Mouse (Mus musculus) kidney, adult 2 months (tissue): ENCODE results near the gene Stk26. TPM values are rescaled to one million over a fixed set of nuclear protein-coding genes. Genes with fewer than 3 reads are reported as not detected.

Source experiments
- DNase-seq: peaks from one replicate; pipeline ENCODE4 v3.0.0; 2021
- H3K27ac ChIP-seq: fragments of 200-500 bp; 2 replicates; pipeline ENCODE4 v1.5.1; 2012; ENCODE audit warnings: low read depth, low read length, control low read depth, inconsistent platforms; ENCODE audit not compliant: insufficient read depth
- H3K27me3 ChIP-seq: fragments of 200-500 bp; replicated peaks from 2 replicates; pipeline ENCODE4 v1.6.1; 2012; ENCODE audit warnings: mild to moderate bottlenecking, moderate library complexity, low read length, inconsistent platforms; ENCODE audit not compliant: control insufficient read depth, insufficient read depth
- H3K36me3 ChIP-seq: fragments of 200-500 bp; 2 replicates; pipeline ENCODE4 v1.6.1; 2012; ENCODE audit warnings: mild to moderate bottlenecking, moderate library complexity, low read length, inconsistent platforms; ENCODE audit not compliant: control insufficient read depth, insufficient read depth
- H3K4me1 ChIP-seq: fragments of 200-500 bp; 2 replicates; pipeline ENCODE4 v1.6.1; 2011; ENCODE audit warnings: low read length; ENCODE audit not compliant: control insufficient read depth, insufficient read depth
- H3K4me3 ChIP-seq: fragments of 200-500 bp; 2 replicates; pipeline ENCODE4 v1.5.1; 2011; ENCODE audit warnings: mild to moderate bottlenecking, low read depth, low read length, control low read depth; ENCODE audit not compliant: insufficient read depth
- CTCF ChIP-seq: fragments of 200-500 bp; conservative IDR thresholded peaks from 2 replicates; pipeline ENCODE4 v1.5.1; 2011; ENCODE audit warnings: low read depth, mild to moderate bottlenecking, control low read depth, low read length, moderate library complexity, mixed read lengths; ENCODE audit not compliant: insufficient read depth, insufficient read length
- POLR2A ChIP-seq: fragments of 200-500 bp; IDR thresholded peaks from one replicate; pipeline ENCODE4 v1.6.1; 2011; ENCODE audit warnings: low read depth, low read length, control low read depth
- WGBS: fragments of 180-500 bp; shearing (Covaris S2); methylation state at CpG from one replicate; pipeline ENCODE4 v1.1.7; 2018; 5-methylcytosine and 5-hydroxymethylcytosine counted together
- polyA plus RNA-seq: library from polyadenylated mRNA; depleted of rRNA; stranded (reverse); fragments of >200 nt; gene quantifications from 2 replicates; pipeline ENCODE4 v1.2.3, GENCODE M21; 2012; rRNA removed

The Stk26 gene
- polyA plus RNA-seq, 1 experiment, result 1.6 TPM

- TF ChIP-seq CTCF (no peak), POLR2A (no peak)
- Histone ChIP-seq H3K4me1 (no peaks in the 10 kb centered on the region), H3K4me3 (no peak overlapping the region), H3K27ac (no peak overlapping the region), H3K36me3 (no peaks in the 10 kb centered on the region), H3K27me3 (no peaks in the 10 kb centered on the region)
- DNase-seq, result no peak
- WGBS, result 49% methylated on average over 10 of the region's 10 CpGs
These were observed 86.2 kb downstream of the Stk26 start for GRCm38 (mm10) chrX:50926893-50927545.

DNA sequence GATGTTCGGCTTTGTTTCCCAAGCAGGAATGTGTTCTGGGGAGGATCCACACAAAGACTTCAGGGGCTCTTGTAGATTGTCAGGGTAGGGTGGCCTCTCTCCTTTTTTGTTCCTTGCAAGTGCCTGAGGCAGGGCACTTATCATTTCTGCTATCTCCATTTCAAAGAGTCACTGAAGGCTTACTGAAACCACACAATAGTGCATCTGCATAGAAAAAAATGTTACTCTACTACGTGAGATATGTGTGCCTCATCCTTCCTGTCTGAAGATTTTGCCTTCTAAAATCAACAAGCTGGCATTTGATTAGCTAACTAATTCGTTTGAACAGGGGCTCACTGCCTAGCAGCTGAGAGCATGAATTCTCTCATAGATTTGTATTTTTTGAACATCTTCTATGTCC, 89.5 kb downstream of the Stk26 start:
- Histone ChIP-seq H3K4me3 (no peak overlapping the region), H3K36me3 (no peaks in the 10 kb centered on the region), H3K4me1 (no peaks in the 10 kb centered on the region), H3K27me3 (no peaks in the 10 kb centered on the region), H3K27ac (no peak overlapping the region)
- WGBS, result 72% methylated on average over 3 of the region's 3 CpGs
- TF ChIP-seq POLR2A (no peak), CTCF (no peak)
- DNase-seq, result no peak

DNA sequence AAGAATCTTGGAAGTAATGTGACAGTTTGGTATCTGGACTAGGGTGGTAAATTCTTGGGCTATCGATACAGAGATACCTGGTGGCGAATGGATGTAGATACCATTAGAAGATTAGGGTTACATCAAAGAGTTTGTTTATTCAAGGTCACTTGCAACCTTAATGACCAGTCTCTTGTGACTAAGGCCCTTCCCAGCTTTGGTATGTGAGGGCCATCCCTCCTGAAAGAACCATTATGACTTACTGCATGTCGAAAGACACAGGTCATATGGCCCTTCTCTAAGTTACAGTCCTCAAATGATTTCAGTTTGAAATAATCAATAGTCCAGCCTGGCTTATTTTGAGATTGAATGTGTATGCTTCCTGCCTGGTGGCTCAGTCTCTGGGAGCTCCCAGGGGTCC, 96.3 kb downstream of the Stk26 start:
- H3K27ac ChIP-seq, result no peak overlapping the region
- H3K36me3 ChIP-seq, result no peaks in the 10 kb centered on the region
- TF ChIP-seq CTCF (no peak), POLR2A (no peak)
- no peak overlapping the region for H3K4me3 ChIP-seq
- H3K27me3 ChIP-seq, result no peaks in the 10 kb centered on the region
- 79% methylated on average over 3 of the region's 3 CpGs for WGBS
- DNase-seq, result no peak
- no peaks in the 10 kb centered on the region for H3K4me1 ChIP-seq

DNA sequence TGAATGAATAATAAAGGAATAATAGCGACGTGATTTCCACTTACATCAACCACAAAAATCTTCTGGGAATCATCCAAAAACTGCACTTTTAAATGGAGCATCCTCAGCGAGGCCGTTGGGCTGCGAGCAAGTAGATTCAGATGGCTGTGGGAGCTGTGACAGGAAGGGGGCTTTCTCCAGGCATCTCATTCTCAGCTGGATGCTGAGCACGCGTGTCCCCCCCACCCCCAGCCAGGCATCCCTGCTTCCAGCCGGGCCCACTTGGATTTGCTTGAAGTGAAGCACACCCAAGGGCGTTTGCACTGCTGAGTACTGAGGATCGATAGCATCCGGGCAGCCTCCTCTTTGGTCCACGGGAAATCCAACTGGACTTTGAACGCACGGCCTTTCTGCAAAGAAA, 101.8 kb downstream of the Stk26 start, which contains the start of gene Frmd7:
TSS of gene Frmd7 (minus strand) at position 101 of the 400 bp plus-strand sequence.
- H3K27ac ChIP-seq, result no peak within 1 kb of the TSS
- no peak within 1 kb of the TSS for H3K4me3 ChIP-seq
- H3K36me3 ChIP-seq, result no peaks in the 10 kb centered on the region
- no peak for DNase-seq
- WGBS, result 69% methylated on average over 14 of the region's 14 CpGs
- no peaks in the 10 kb centered on the region for H3K4me1 ChIP-seq
- TF ChIP-seq CTCF (no peak), POLR2A (no peak)
- no peaks in the 10 kb centered on the region for H3K27me3 ChIP-seq

Other genes with a start within 250 kb of the Stk26 start
- 0.15 TPM in 1 of 2 replicates, not detected in the other for gene Frmd7, start 101.7 kb downstream of the Stk26 start, polyA plus RNA-seq
- 1.9 and 3.4 TPM in 2 replicates for gene Rap2c, start 177.0 kb downstream of the Stk26 start, polyA plus RNA-seq